Mouse (Mus musculus): Measurements from ENCODE around the gene Hapln3. TPM values are rescaled to one million over a fixed set of nuclear protein-coding genes. Genes with fewer than 3 reads are reported as not detected.

Gene Hapln3
- polyA plus RNA-seq (2021; fragmentation: Nextera tagmentation), result 1.2 and 1.3 TPM in 2 replicates
- long read RNA-seq, experiment 1, partial matches to known transcripts, result 0 of 2 reads
- long read RNA-seq, experiment 1, other reads (novel, unspliced or antisense), result 0 of 2 reads
- long read RNA-seq, experiment 2, partial matches to known transcripts, result 0 of 1 reads
- long read RNA-seq, experiment 2, other reads (novel, unspliced or antisense), result 0 of 1 reads

GRCm38 (mm10) chr7:79130843-79131444 lies at the start of gene Hapln3:
TSS of gene Hapln3 (minus strand) at chr7:79131018.

GRCm38 (mm10) chr7:79148711-79149266 lies 18.0 kb upstream of the Hapln3 start, which contains the start of gene Mfge8:
TSS of gene Mfge8 (minus strand) at chr7:79149060.

Other genes with a start within 250 kb of the Hapln3 start
- gene Aen, start 235.2 kb downstream of the Hapln3 start, polyA plus RNA-seq (2021; fragmentation: Nextera tagmentation), result 22.5 and 22.8 TPM in 2 replicates
- 0.83 and 1.3 TPM in 2 replicates for gene Isg20, start 217.6 kb downstream of the Hapln3 start, polyA plus RNA-seq (2021; fragmentation: Nextera tagmentation)
- 0.25 and 0.51 TPM in 2 replicates for gene Acan, start 77.5 kb downstream of the Hapln3 start, polyA plus RNA-seq (2021; fragmentation: Nextera tagmentation)
- gene Mfge8, start 18.0 kb upstream of the Hapln3 start, polyA plus RNA-seq (2021; fragmentation: Nextera tagmentation), result 122 and 188 TPM in 2 replicates
- 47.4 and 53.5 TPM in 2 replicates for gene Abhd2, start 142.2 kb upstream of the Hapln3 start, polyA plus RNA-seq (2021; fragmentation: Nextera tagmentation)

All from left cerebral cortex, adult 6 months (tissue).